Mouse (Mus musculus): Measurements from ENCODE around the gene Ptp4a2. TPM values are rescaled to one million over a fixed set of nuclear protein-coding genes. Genes with fewer than 3 reads are reported as not detected.
A peak's percentile ranks its signal among the peaks of the same experiment; 100 is the strongest.

Gene Ptp4a2
- total and polyA plus RNA-seq, 3 experiments, result 51.6 to 199 (median 194) TPM

- TF ChIP-seq EP300 (IDR thresholded peaks at IDR 0.05; ENCODE audit: insufficient read depth, low read depth, low read length), result no peak
- TF ChIP-seq POLR2A (IDR thresholded peaks at IDR 0.05; ENCODE audit: insufficient read depth, low read depth, low read length), result no peak
- Histone ChIP-seq H3K9ac (ENCODE audit: low read depth, low read length) (no peak overlapping the region), H3K4me1 (ENCODE audit: control insufficient read depth, insufficient read depth, low read length) (peaks cover 4% of the 10 kb centered on the region), H3K79me2 (replicated peaks; ENCODE audit: control insufficient read depth, insufficient read depth, low read length) (no peaks in the 10 kb centered on the region), H3K4me3 (no peak overlapping the region), H3K36me3 (ENCODE audit: control insufficient read depth, insufficient read depth, low read length) (no peaks in the 10 kb centered on the region), H3K27ac (no peak overlapping the region), H3K27me3 (ENCODE audit: control insufficient read depth, insufficient read depth, low read length) (no peaks in the 10 kb centered on the region; the same call in none of the 2 replicates)
- intact Hi-C loops (cut with DNase I), result no loop called here
- 51% methylated on average over 6 of the region's 6 CpGs for WGBS
- no peak for DNase-seq
Observed at GRCm38 (mm10) chr4:129770600-129770999, 40.4 kb upstream of the Ptp4a2 start.

GRCm38 (mm10) chr4:129771314-129771671 is 39.7 kb upstream of the Ptp4a2 start:
- Histone ChIP-seq H3K27me3 (ENCODE audit: control insufficient read depth, insufficient read depth, low read length) (no peaks in the 10 kb centered on the region; the same call in none of the 2 replicates), H3K36me3 (ENCODE audit: control insufficient read depth, insufficient read depth, low read length) (no peaks in the 10 kb centered on the region), H3K4me3 (no peak overlapping the region), H3K4me1 (ENCODE audit: control insufficient read depth, insufficient read depth, low read length) (peaks cover 4% of the 10 kb centered on the region), H3K79me2 (replicated peaks; ENCODE audit: control insufficient read depth, insufficient read depth, low read length) (no peaks in the 10 kb centered on the region), H3K9ac (ENCODE audit: low read depth, low read length) (no peak overlapping the region), H3K27ac (no peak overlapping the region)
- intact Hi-C loops (cut with DNase I), result no loop called here
- WGBS, result 20% methylated on average over 7 of the region's 7 CpGs
- no peak for DNase-seq
- TF ChIP-seq POLR2A (IDR thresholded peaks at IDR 0.05; ENCODE audit: insufficient read depth, low read depth, low read length), result no peak
- TF ChIP-seq EP300 (IDR thresholded peaks at IDR 0.05; ENCODE audit: insufficient read depth, low read depth, low read length), result no peak

DNA sequence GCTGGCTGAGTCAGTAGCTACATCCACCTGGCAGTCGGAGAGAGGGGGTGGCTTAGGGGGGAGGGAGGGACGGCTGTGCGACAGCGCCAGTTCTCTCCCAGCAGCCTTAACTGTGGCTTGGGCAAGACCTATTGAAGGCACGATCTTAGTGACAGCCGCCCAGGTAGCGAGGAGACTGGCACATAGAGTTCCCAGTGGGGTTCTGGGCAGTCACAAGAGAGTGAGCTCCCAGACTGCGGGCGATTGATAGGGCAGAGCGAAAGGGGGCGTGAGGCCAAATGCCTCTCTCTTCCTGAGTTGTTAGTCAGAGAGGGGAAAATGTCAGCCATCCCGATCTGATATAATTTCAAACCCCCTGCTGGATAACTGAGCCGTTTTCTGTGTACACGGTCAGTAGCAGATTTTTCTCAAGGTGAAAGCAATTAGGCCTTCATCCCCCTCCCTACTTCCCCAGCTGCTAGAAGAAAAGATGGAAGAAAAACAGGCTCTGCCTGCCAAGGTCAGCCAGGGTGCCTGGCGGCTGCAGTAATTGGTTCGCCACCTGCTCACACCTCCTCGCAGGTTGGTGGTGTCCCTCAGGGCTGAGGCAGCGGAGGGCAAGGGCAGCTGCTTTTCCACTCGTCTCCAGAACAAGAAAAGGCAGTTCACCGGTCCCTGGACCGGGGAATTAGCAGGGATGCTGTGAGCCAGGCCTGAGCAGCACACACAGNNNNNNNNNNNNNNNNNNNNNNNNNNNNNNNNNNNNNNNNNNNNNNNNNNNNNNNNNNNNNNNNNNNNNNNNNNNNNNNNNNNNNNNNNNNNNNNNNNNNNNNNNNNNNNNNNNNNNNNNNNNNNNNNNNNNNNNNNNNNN is 39.1 kb upstream of the Ptp4a2 start:
- Histone ChIP-seq H3K4me1 (ENCODE audit: control insufficient read depth, insufficient read depth, low read length) (peaks cover 4% of the 10 kb centered on the region), H3K9ac (ENCODE audit: low read depth, low read length) (no peak overlapping the region), H3K79me2 (replicated peaks; ENCODE audit: control insufficient read depth, insufficient read depth, low read length) (no peaks in the 10 kb centered on the region), H3K4me3 (no peak overlapping the region), H3K27me3 (ENCODE audit: control insufficient read depth, insufficient read depth, low read length) (no peaks in the 10 kb centered on the region; the same call in none of the 2 replicates), H3K36me3 (ENCODE audit: control insufficient read depth, insufficient read depth, low read length) (no peaks in the 10 kb centered on the region), H3K27ac (no peak overlapping the region)
- peak in 1 of 2 experiments; percentile 12 for DNase-seq
- WGBS, result 18% methylated on average over 21 of the region's 21 CpGs
- intact Hi-C loops (cut with DNase I), result no loop called here
- no peak for TF ChIP-seq EP300 (IDR thresholded peaks at IDR 0.05; ENCODE audit: insufficient read depth, low read depth, low read length)
- TF ChIP-seq POLR2A (IDR thresholded peaks at IDR 0.05; ENCODE audit: insufficient read depth, low read depth, low read length), result no peak
- TF ChIP-seq CTCF (IDR thresholded peaks at IDR 0.05), result no peak

GRCm38 (mm10) chr4:129781881-129782675 is 28.9 kb upstream of the Ptp4a2 start:
- Histone ChIP-seq H3K27me3 (ENCODE audit: control insufficient read depth, insufficient read depth, low read length) (no peaks in the 10 kb centered on the region), H3K9ac (ENCODE audit: low read depth, low read length) (no peak overlapping the region), H3K4me1 (ENCODE audit: control insufficient read depth, insufficient read depth, low read length) (peaks cover 3% of the 10 kb centered on the region), H3K27ac (peak overlapping the region; percentile 23), H3K4me3 (no peak overlapping the region), H3K79me2 (replicated peaks; ENCODE audit: control insufficient read depth, insufficient read depth, low read length) (no peaks in the 10 kb centered on the region), H3K36me3 (ENCODE audit: control insufficient read depth, insufficient read depth, low read length) (no peaks in the 10 kb centered on the region)
- WGBS, result 12% methylated on average over 4 of the region's 4 CpGs
- DNase-seq, result peak; percentile 44 to 59
- intact Hi-C loops (cut with DNase I), result loop anchor here (10.0 kb wide), 1 partner anchor 303 kb away; no protein-coding TSS in a partner anchor
- no peak for TF ChIP-seq EP300 (IDR thresholded peaks at IDR 0.05; ENCODE audit: insufficient read depth, low read depth, low read length)
- TF ChIP-seq POLR2A (IDR thresholded peaks at IDR 0.05; ENCODE audit: insufficient read depth, low read depth, low read length), result no peak
- no peak for TF ChIP-seq CTCF (IDR thresholded peaks at IDR 0.05)

DNA sequence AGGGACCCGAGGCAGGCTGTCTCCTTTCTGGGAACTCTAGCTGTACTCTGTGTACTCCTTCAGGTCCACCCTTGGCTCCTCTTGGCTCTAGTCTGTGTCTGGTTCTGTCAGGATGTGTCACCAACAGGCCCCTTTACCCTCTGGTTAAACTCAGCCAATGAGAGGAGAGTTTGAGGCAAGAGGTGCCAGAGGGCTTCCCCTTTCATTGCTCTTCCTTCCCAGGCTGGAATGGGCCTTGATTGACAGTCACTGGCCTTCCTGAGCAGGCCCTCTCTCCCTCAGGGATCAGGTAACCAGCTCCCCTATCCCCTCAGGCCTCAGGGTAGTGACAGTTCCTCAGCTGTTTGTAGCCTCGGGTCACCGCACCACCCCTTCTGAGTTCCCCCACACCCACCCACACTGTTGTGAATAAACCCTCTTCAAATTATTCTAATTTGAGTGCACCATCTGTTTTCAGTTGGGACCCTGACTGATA is 28.1 kb upstream of the Ptp4a2 start:
- H3K27ac ChIP-seq, result no peak overlapping the region

More for the DNA sequence above, 28.1 kb upstream of the Ptp4a2 start:
- no peaks in the 10 kb centered on the region for H3K36me3 ChIP-seq (ENCODE audit: control insufficient read depth, insufficient read depth, low read length)
- H3K4me1 ChIP-seq (ENCODE audit: control insufficient read depth, insufficient read depth, low read length), result peaks cover 3% of the 10 kb centered on the region
- WGBS, result 53% methylated on average over 3 of the region's 3 CpGs
- no peaks in the 10 kb centered on the region for H3K27me3 ChIP-seq (ENCODE audit: control insufficient read depth, insufficient read depth, low read length)
- TF ChIP-seq POLR2A (IDR thresholded peaks at IDR 0.05; ENCODE audit: insufficient read depth, low read depth, low read length) (no peak), EP300 (IDR thresholded peaks at IDR 0.05; ENCODE audit: insufficient read depth, low read depth, low read length) (no peak), CTCF (IDR thresholded peaks at IDR 0.05) (no peak)
- H3K9ac ChIP-seq (ENCODE audit: low read depth, low read length), result no peak overlapping the region
- DNase-seq, result no peak
- no peaks in the 10 kb centered on the region for H3K79me2 ChIP-seq (replicated peaks; ENCODE audit: control insufficient read depth, insufficient read depth, low read length)
- intact Hi-C loops (cut with DNase I), result loop anchor here (10.0 kb wide), 1 partner anchor 302 kb away; no protein-coding TSS in a partner anchor
- H3K4me3 ChIP-seq, result no peak overlapping the region

Data from heart, adult 2 months (tissue).